Mouse (Mus musculus) thymus, adult 2 months (tissue): ENCODE results near the gene Rasgrp2. TPM values are rescaled to one million over a fixed set of nuclear protein-coding genes. Genes with fewer than 3 reads are reported as not detected.

Experiments
- DNase-seq: peaks from one replicate; pipeline ENCODE4 v3.0.0; 2021
- H3K27ac ChIP-seq: fragments of 200-500 bp; 2 replicates; pipeline ENCODE4 v1.5.1; 2012; ENCODE audit warnings: low read length, control low read depth; ENCODE audit not compliant: control insufficient read depth, insufficient read depth
- H3K27me3 ChIP-seq: fragments of 200-500 bp; 2 replicates; pipeline ENCODE4 v1.6.1; 2012; ENCODE audit warnings: mild to moderate bottlenecking, low read length, moderate library complexity, mixed read lengths; ENCODE audit not compliant: control insufficient read depth, insufficient read depth
- H3K36me3 ChIP-seq: fragments of 200-500 bp; 2 replicates; pipeline ENCODE4 v1.6.1; 2012; ENCODE audit warnings: mild to moderate bottlenecking, low read length, moderate library complexity; ENCODE audit not compliant: control insufficient read depth, insufficient read depth
- H3K4me1 ChIP-seq: fragments of 200-500 bp; replicated peaks from 2 replicates; pipeline ENCODE4 v1.6.1; 2012; ENCODE audit warnings: low read length; ENCODE audit not compliant: control insufficient read depth, insufficient read depth
- H3K4me3 ChIP-seq: fragments of 200-500 bp; 2 replicates; pipeline ENCODE4 v1.5.1; 2012; ENCODE audit warnings: mild to moderate bottlenecking, low read length, control low read depth, moderate library complexity; ENCODE audit not compliant: control insufficient read depth, insufficient read depth
- CTCF ChIP-seq: fragments of 200-500 bp; IDR thresholded peaks from 2 replicates; pipeline ENCODE4 v1.5.1; 2012; ENCODE audit warnings: mild to moderate bottlenecking, control low read depth, low read length, moderate library complexity, borderline replicate concordance; ENCODE audit not compliant: control insufficient read depth, poor library complexity, insufficient read depth; ENCODE audit errors: extremely low read depth
- POLR2A ChIP-seq: fragments of 200-500 bp; IDR thresholded peaks from 2 replicates; pipeline ENCODE4 v1.6.1; 2012; ENCODE audit warnings: mild to moderate bottlenecking, low read length, control low read depth, moderate library complexity; ENCODE audit not compliant: control insufficient read depth, poor library complexity, insufficient read depth; ENCODE audit errors: extremely low read depth
- WGBS: fragments of 180-500 bp; shearing (Covaris S2); methylation state at CpG from one replicate; pipeline ENCODE4 v1.1.7; 2018; 5-methylcytosine and 5-hydroxymethylcytosine counted together
- polyA plus RNA-seq: library from polyadenylated mRNA; depleted of rRNA; stranded (reverse); fragments of >200 nt; gene quantifications from 2 replicates; pipeline ENCODE4 v1.2.3, GENCODE M21; 2012

Gene Rasgrp2
- polyA plus RNA-seq, 1 experiment: 561 TPM

- Histone ChIP-seq H3K36me3 (no peaks in the 10 kb centered on the region), H3K27me3 (no peaks in the 10 kb centered on the region), H3K4me1 (peaks cover 10% of the 10 kb centered on the region), H3K27ac (no peak overlapping the region), H3K4me3 (no peak overlapping the region)
- no peak for TF ChIP-seq POLR2A
- TF ChIP-seq CTCF: no peak
- 89% methylated on average over 7 of the region's 7 CpGs for WGBS
- no peak for DNase-seq
These were observed 47.7 kb downstream of the Rasgrp2 start for GRCm38 (mm10) chr19:6446736-6447437.

- Histone ChIP-seq H3K4me1 (peaks cover 10% of the 10 kb centered on the region), H3K27ac (no peak overlapping the region), H3K36me3 (no peaks in the 10 kb centered on the region), H3K4me3 (no peak overlapping the region), H3K27me3 (no peaks in the 10 kb centered on the region)
- 85% methylated on average over 5 of the region's 5 CpGs for WGBS
- DNase-seq: no peak
- no peak for TF ChIP-seq POLR2A
- no peak for TF ChIP-seq CTCF
These were observed 49.6 kb downstream of the Rasgrp2 start for GRCm38 (mm10) chr19:6448752-6449151.

GRCm38 (mm10) chr19:6449841-6450240 lies 50.7 kb downstream of the Rasgrp2 start:
- 86% methylated on average over 7 of the region's 7 CpGs for WGBS

GRCm38 (mm10) chr19:6452030-6452494 lies 52.9 kb downstream of the Rasgrp2 start:
- TF ChIP-seq CTCF (peak; percentile 68; the same call in 1 of the 2 replicates), POLR2A (no peak)
- Histone ChIP-seq H3K36me3 (no peaks in the 10 kb centered on the region), H3K27ac (no peak overlapping the region), H3K4me3 (no peak overlapping the region), H3K27me3 (no peaks in the 10 kb centered on the region), H3K4me1 (peaks cover 10% of the 10 kb centered on the region)
- peak; percentile 75 for DNase-seq
- 43% methylated on average over 6 of the region's 6 CpGs for WGBS

More at GRCm38 (mm10) chr19:6449841-6450240, 50.7 kb downstream of the Rasgrp2 start:
- Histone ChIP-seq H3K27me3 (no peaks in the 10 kb centered on the region), H3K36me3 (no peaks in the 10 kb centered on the region), H3K4me3 (no peak overlapping the region), H3K27ac (no peak overlapping the region), H3K4me1 (peaks cover 10% of the 10 kb centered on the region)
- no peak for DNase-seq
- TF ChIP-seq CTCF (no peak), POLR2A (no peak)

GRCm38 (mm10) chr19:6452672-6453310 lies 53.7 kb downstream of the Rasgrp2 start:
- no peaks in the 10 kb centered on the region for H3K27me3 ChIP-seq
- H3K36me3 ChIP-seq: no peaks in the 10 kb centered on the region
- TF ChIP-seq POLR2A (no peak), CTCF (no peak)
- peaks cover 6% of the 10 kb centered on the region for H3K4me1 ChIP-seq
- WGBS: 94% methylated on average over 9 of the region's 9 CpGs
- no peak overlapping the region for H3K27ac ChIP-seq
- DNase-seq: no peak
- no peak overlapping the region for H3K4me3 ChIP-seq

- Histone ChIP-seq H3K36me3 (no peaks in the 10 kb centered on the region), H3K4me1 (peaks cover under 1% of the 10 kb centered on the region; the same call in 1 of the 2 replicates), H3K4me3 (no peak overlapping the region), H3K27ac (no peak overlapping the region), H3K27me3 (no peaks in the 10 kb centered on the region)
- 93% methylated on average over 8 of the region's 8 CpGs for WGBS
- DNase-seq: no peak
- no peak for TF ChIP-seq POLR2A
These were observed 54.2 kb downstream of the Rasgrp2 start for GRCm38 (mm10) chr19:6453349-6453748.
